Mouse (Mus musculus): ENCODE measurements around the gene Magi1. TPM values are rescaled to one million over a fixed set of nuclear protein-coding genes. Genes with fewer than 3 reads are reported as not detected.

Gene Magi1
- total and polyA plus RNA-seq, 3 experiments = not detected

- H3K36me3 ChIP-seq (replicated peaks in 1 of 2; ENCODE audit: control insufficient read depth in 1 of 2, insufficient read depth in 1 of 2, low read length in 1 of 2) = no peaks in the 10 kb centered on the region
- H3K27me3 ChIP-seq (replicated peaks) = no peaks in the 10 kb centered on the region
- H3K79me2 ChIP-seq (replicated peaks; ENCODE audit: control insufficient read depth, extremely low read depth, insufficient read depth, poor library complexity, severe bottlenecking) = no peaks in the 10 kb centered on the region
- no peak overlapping the region for H3K4me3 ChIP-seq (replicated peaks in 1 of 3; ENCODE audit: low read depth in 2 of 3, low read length in 2 of 3, poor library complexity in 1 of 3)
- DNase-seq (ENCODE audit: extremely low read depth) = no peak
- no peak overlapping the region for H3K9ac ChIP-seq (ENCODE audit: insufficient read depth, low read depth)
- H3K4me2 ChIP-seq (ENCODE audit: insufficient read depth, low read depth, poor library complexity, severe bottlenecking) = no peak overlapping the region
- dilution Hi-C loops (cut with MboI; ENCODE audit: extremely low pct_ligation_motif_present, extremely low pct_unique_long_range_greater_than_20kb, low sequenced_read_pairs) (no loop called here), in situ Hi-C loops (cut with MboI; ENCODE audit: low pct_ligation_motif_present, low pct_unique_long_range_greater_than_20kb, low sequenced_read_pairs) (no loop called here)
- H3K9me3 ChIP-seq (replicated peaks; ENCODE audit: low read length) = peaks cover 73% of the 10 kb centered on the region
- H3K4me1 ChIP-seq (ENCODE audit: control insufficient read depth in 1 of 2, insufficient read depth in 2 of 2) = no peaks in the 10 kb centered on the region
- no peak overlapping the region for H3K27ac ChIP-seq (ENCODE audit: insufficient read depth, low read depth)
- TF ChIP-seq USF2 (conservative IDR thresholded peaks at IDR 0.05; ENCODE audit: low read depth, low read length) (no peak), ZNF384 (IDR thresholded peaks at IDR 0.05; ENCODE audit: low read depth, low read length) (no peak), HCFC1 (IDR thresholded peaks at IDR 0.05; ENCODE audit: low read depth, low read length) (no peak), KAT2A (IDR thresholded peaks at IDR 0.05; ENCODE audit: insufficient replicate concordance, low read length) (no peak), CHD2 (IDR thresholded peaks at IDR 0.05; ENCODE audit: low read length) (no peak), ETS1 (conservative IDR thresholded peaks at IDR 0.05; ENCODE audit: low read depth, low read length) (no peak), ELF1 (IDR thresholded peaks at IDR 0.05; ENCODE audit: low read depth, low read length) (no peak), BHLHE40 (IDR thresholded peaks at IDR 0.05; ENCODE audit: low read depth, low read length) (no peak), TCF12 (IDR thresholded peaks at IDR 0.05; ENCODE audit: low read depth, low read length) (no peak), MYC (IDR thresholded peaks at IDR 0.05; ENCODE audit: low read depth, low read length) (no peak), MXI1 (IDR thresholded peaks at IDR 0.05; ENCODE audit: low read depth, low read length) (no peak), RAD21 (IDR thresholded peaks at IDR 0.05; ENCODE audit: low read depth, low read length) (no peak), PAX5 (IDR thresholded peaks at IDR 0.05; ENCODE audit: low read length) (no peak), ZC3H11A (IDR thresholded peaks at IDR 0.05; ENCODE audit: low read depth, low read length) (no peak), JUND (conservative IDR thresholded peaks at IDR 0.05; ENCODE audit: low read depth, low read length) (no peak), POLR2A (IDR thresholded peaks at IDR 0.05; ENCODE audit: low read depth, low read length) (no peak), MAX (IDR thresholded peaks at IDR 0.05; ENCODE audit: low read length) (no peak), E2F4 (IDR thresholded peaks at IDR 0.05; ENCODE audit: insufficient replicate concordance, low read depth, low read length) (no peak), CHD1 (IDR thresholded peaks at IDR 0.05; ENCODE audit: low read depth, low read length) (no peak)
Measured at GRCm38 (mm10) chr6:94226262-94226661, 57.5 kb downstream of the Magi1 start.

- Histone ChIP-seq H3K36me3 (replicated peaks in 1 of 2; ENCODE audit: control insufficient read depth in 1 of 2, insufficient read depth in 1 of 2, low read length in 1 of 2) (no peaks in the 10 kb centered on the region), H3K27me3 (replicated peaks) (no peaks in the 10 kb centered on the region), H3K4me2 (ENCODE audit: insufficient read depth, low read depth, poor library complexity, severe bottlenecking) (no peak overlapping the region), H3K9me3 (replicated peaks; ENCODE audit: low read length) (peaks cover 73% of the 10 kb centered on the region), H3K4me3 (replicated peaks in 1 of 3; ENCODE audit: low read depth in 2 of 3, low read length in 2 of 3, poor library complexity in 1 of 3) (no peak overlapping the region), H3K9ac (ENCODE audit: insufficient read depth, low read depth) (no peak overlapping the region), H3K4me1 (ENCODE audit: control insufficient read depth in 1 of 2, insufficient read depth in 2 of 2) (no peaks in the 10 kb centered on the region), H3K27ac (ENCODE audit: insufficient read depth, low read depth) (no peak overlapping the region), H3K79me2 (replicated peaks; ENCODE audit: control insufficient read depth, extremely low read depth, insufficient read depth, poor library complexity, severe bottlenecking) (no peaks in the 10 kb centered on the region)
- in situ Hi-C loops (cut with MboI; ENCODE audit: low pct_ligation_motif_present, low pct_unique_long_range_greater_than_20kb, low sequenced_read_pairs) = no loop called here
- no peak for DNase-seq (ENCODE audit: extremely low read depth)
- dilution Hi-C loops (cut with MboI; ENCODE audit: extremely low pct_ligation_motif_present, extremely low pct_unique_long_range_greater_than_20kb, low sequenced_read_pairs) = no loop called here
- no peak for TF ChIP-seq EP300 (IDR thresholded peaks at IDR 0.05; ENCODE audit: low read length)
- no peak for TF ChIP-seq ZNF384 (IDR thresholded peaks at IDR 0.05; ENCODE audit: low read depth, low read length)
- TF ChIP-seq KAT2A (IDR thresholded peaks at IDR 0.05; ENCODE audit: insufficient replicate concordance, low read length) = no peak
- no peak for TF ChIP-seq SIN3A (IDR thresholded peaks at IDR 0.05; ENCODE audit: low read length)
- no peak for TF ChIP-seq MXI1 (IDR thresholded peaks at IDR 0.05; ENCODE audit: low read depth, low read length)
- no peak for TF ChIP-seq USF1 (IDR thresholded peaks at IDR 0.05; ENCODE audit: low read depth, low read length)
- TF ChIP-seq CHD2 (IDR thresholded peaks at IDR 0.05; ENCODE audit: low read length) = no peak
- no peak for TF ChIP-seq PAX5 (IDR thresholded peaks at IDR 0.05; ENCODE audit: low read length)
- no peak for TF ChIP-seq USF2 (conservative IDR thresholded peaks at IDR 0.05; ENCODE audit: low read depth, low read length)
Measured at GRCm38 (mm10) chr6:94225832-94226231, 57.9 kb downstream of the Magi1 start.

All from CH12.LX (cell line).